Mouse (Mus musculus): ENCODE data around the gene Aida.

GRCm38 (mm10) chr1:183252574-183252973, 43.8 kb upstream of the Aida start:
- TF ChIP-seq GATA1 (IDR thresholded peaks at IDR 0.05; ENCODE audit: borderline replicate concordance, low read length) (no peak), FLI1 (IDR thresholded peaks at IDR 0.05; ENCODE audit: low read length) (no peak)
